Mouse (Mus musculus) C2C12 (cell line): ENCODE measurements around the gene Zfand3.

Source experiments
- CEBPB ChIP-seq: IDR thresholded peaks from one replicate; pipeline ENCODE4 v1.6.1; 2011; ENCODE audit warnings: low read depth, mild to moderate bottlenecking, control low read depth, moderate library complexity
- CTCF ChIP-seq: IDR thresholded peaks from one replicate; pipeline ENCODE4 v1.5.1; 2011; ENCODE audit not compliant: control insufficient read depth, insufficient read depth, insufficient read length
- FOSL1 ChIP-seq: IDR thresholded peaks from one replicate; pipeline ENCODE4 v1.8.0; 2011; ENCODE audit warnings: mild to moderate bottlenecking, low read length; ENCODE audit not compliant: poor library complexity, insufficient read depth, severe bottlenecking
- MAX ChIP-seq: IDR thresholded peaks from one replicate; pipeline ENCODE4 v1.6.1; 2011; ENCODE audit warnings: mild to moderate bottlenecking, control low read depth

DNA sequence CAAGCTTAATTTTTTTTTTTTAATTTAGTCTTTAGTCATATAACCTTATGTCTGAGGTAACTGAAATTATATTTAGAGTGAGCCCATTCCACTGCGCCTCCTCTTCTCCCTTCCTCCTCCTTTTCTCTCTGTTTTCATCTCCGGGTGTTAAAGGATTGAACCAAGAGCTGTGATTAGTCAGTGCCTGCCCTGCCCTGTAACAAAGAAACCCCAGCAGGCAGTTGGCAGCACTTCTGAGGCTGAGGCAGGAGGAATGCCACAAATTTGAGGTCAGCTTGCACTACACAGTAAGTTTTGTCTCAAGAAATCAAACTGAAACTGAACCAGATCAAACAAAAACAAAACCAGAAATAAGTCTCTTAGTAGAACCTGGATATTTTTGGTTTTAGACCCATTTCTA, 49.3 kb downstream of the Zfand3 start:
- TF ChIP-seq CTCF (no peak), FOSL1 (no peak), CEBPB (no peak), MAX (no peak)
